Mouse (Mus musculus): ENCODE results near the gene Gprasp1. TPM values are rescaled to one million over a fixed set of nuclear protein-coding genes. Genes with fewer than 3 reads are reported as not detected.
"Not testable (repeated sequence)": the region's sequence is repeated elsewhere in the genome, so short reads cannot be mapped to it uniquely, and the experiment has no call there.

The Gprasp1 gene
- polyA plus RNA-seq (2015; fragmentation: Nextera tagmentation; extraction: Ambion mirVana), result 60.1 and 68.4 TPM in 2 replicates

- 16% methylated on average over 48 of the region's 48 CpGs for WGBS
- peak; percentile 97 for ATAC-seq (ENCODE audit: low FRiP score, low read depth)
- peaks cover 18% of the 10 kb centered on the region; the same call in 1 of the 2 replicates for H3K27me3 ChIP-seq
- H3K4me3 ChIP-seq, result peak within 1 kb of the TSS; percentile 64
- H3K36me3 ChIP-seq, result peaks cover 7% of the 10 kb centered on the region; the same call in 1 of the 2 replicates
- peak within 1 kb of the TSS; percentile 65 for H3K4me2 ChIP-seq (replicated peaks)
- H3K9me3 ChIP-seq, result no peaks in the 10 kb centered on the region
- H3K9ac ChIP-seq, result peak within 1 kb of the TSS; percentile 72
- H3K27ac ChIP-seq, result peak within 1 kb of the TSS; percentile 80
- peaks cover 7% of the 10 kb centered on the region; the same call in 1 of the 2 replicates for H3K4me1 ChIP-seq
These were observed at the start of gene Gprasp1, which contains the start of gene Armcx5 for GRCm38 (mm10) chrX:135742304-135743055. Gene Gprasp1 (plus strand): TSS chrX:135742733. Gene Armcx5 (plus strand): TSS chrX:135742733.

GRCm38 (mm10) chrX:135693633-135694032 lies 48.9 kb upstream of the Gprasp1 start, which contains the start of gene Tcp11x2:
Gene Tcp11x2 (minus strand): TSS chrX:135693790.
- Histone ChIP-seq H3K36me3 (no peaks in the 10 kb centered on the region), H3K4me3 (no peak within 1 kb of the TSS), H3K27me3 (peaks cover 16% of the 10 kb centered on the region; the same call in 1 of the 2 replicates), H3K9me3 (no peaks in the 10 kb centered on the region), H3K27ac (no peak within 1 kb of the TSS), H3K4me2 (replicated peaks) (no peak within 1 kb of the TSS), H3K4me1 (no peaks in the 10 kb centered on the region), H3K9ac (no peak within 1 kb of the TSS)
- 52% methylated on average over 1 of the region's 1 CpGs for WGBS
- ATAC-seq (ENCODE audit: low FRiP score, low read depth), result no peak

GRCm38 (mm10) chrX:135703111-135703510 lies 39.4 kb upstream of the Gprasp1 start:
- peaks cover 8% of the 10 kb centered on the region; the same call in 1 of the 2 replicates for H3K27me3 ChIP-seq
- no peaks in the 10 kb centered on the region for H3K4me1 ChIP-seq
- no peaks in the 10 kb centered on the region for H3K36me3 ChIP-seq
- H3K4me2 ChIP-seq (replicated peaks), result no peak overlapping the region
- 94% methylated on average over 1 of the region's 1 CpGs for WGBS
- no peak overlapping the region for H3K27ac ChIP-seq
- no peak overlapping the region for H3K4me3 ChIP-seq
- H3K9ac ChIP-seq, result no peak overlapping the region
- no peak for ATAC-seq (ENCODE audit: low FRiP score, low read depth)
- H3K9me3 ChIP-seq, result no peaks in the 10 kb centered on the region

GRCm38 (mm10) chrX:135704349-135704748 lies 38.2 kb upstream of the Gprasp1 start:
- Histone ChIP-seq H3K4me3 (no peak overlapping the region), H3K4me2 (replicated peaks) (no peak overlapping the region), H3K36me3 (no peaks in the 10 kb centered on the region), H3K9ac (no peak overlapping the region), H3K27me3 (peaks cover 9% of the 10 kb centered on the region; the same call in 1 of the 2 replicates), H3K4me1 (no peaks in the 10 kb centered on the region), H3K27ac (no peak overlapping the region), H3K9me3 (no peaks in the 10 kb centered on the region)
- WGBS, result 39% methylated on average over 2 of the region's 2 CpGs
- ATAC-seq (ENCODE audit: low FRiP score, low read depth), result no peak

GRCm38 (mm10) chrX:135712845-135713244 lies 29.7 kb upstream of the Gprasp1 start:
- no peak overlapping the region for H3K4me2 ChIP-seq (replicated peaks)
- H3K9ac ChIP-seq, result no peak overlapping the region
- no peak overlapping the region for H3K4me3 ChIP-seq
- no peaks in the 10 kb centered on the region for H3K9me3 ChIP-seq
- no peaks in the 10 kb centered on the region for H3K4me1 ChIP-seq
- no peak for ATAC-seq (ENCODE audit: low FRiP score, low read depth)
- peaks cover 3% of the 10 kb centered on the region; the same call in 1 of the 2 replicates for H3K27me3 ChIP-seq
- H3K27ac ChIP-seq, result no peak overlapping the region
- 89% methylated on average over 2 of the region's 2 CpGs for WGBS
- H3K36me3 ChIP-seq, result no peaks in the 10 kb centered on the region

GRCm38 (mm10) chrX:135725161-135725560 lies 17.4 kb upstream of the Gprasp1 start, which contains the start of gene Tmsb15a:
Gene Tmsb15a (minus strand): TSS chrX:135725261.
- H3K9me3 ChIP-seq, result no peaks in the 10 kb centered on the region
- H3K4me1 ChIP-seq, result no peaks in the 10 kb centered on the region
- ATAC-seq (ENCODE audit: low FRiP score, low read depth), result no peak
- H3K27ac ChIP-seq, result no peak within 1 kb of the TSS
- no peak within 1 kb of the TSS for H3K9ac ChIP-seq
- H3K4me3 ChIP-seq, result no peak within 1 kb of the TSS
- H3K4me2 ChIP-seq (replicated peaks), result no peak within 1 kb of the TSS
- no peaks in the 10 kb centered on the region for H3K36me3 ChIP-seq
- H3K27me3 ChIP-seq, result peaks cover 19% of the 10 kb centered on the region; the same call in 1 of the 2 replicates
- WGBS, result 81% methylated on average over 10 of the region's 10 CpGs

- H3K4me1 ChIP-seq, result peaks cover 7% of the 10 kb centered on the region; the same call in 1 of the 2 replicates
- no peak overlapping the region for H3K4me2 ChIP-seq (replicated peaks)
- WGBS, result 91% methylated on average over 2 of the region's 2 CpGs
- H3K36me3 ChIP-seq, result no peaks in the 10 kb centered on the region
- no peak for ATAC-seq (ENCODE audit: low FRiP score, low read depth)
- H3K27me3 ChIP-seq, result peaks cover 19% of the 10 kb centered on the region; the same call in 1 of the 2 replicates
- H3K9ac ChIP-seq, result no peak overlapping the region
- H3K9me3 ChIP-seq, result no peaks in the 10 kb centered on the region
- no peak overlapping the region for H3K4me3 ChIP-seq
- H3K27ac ChIP-seq, result no peak overlapping the region
These were observed 3.6 kb upstream of the Gprasp1 start for GRCm38 (mm10) chrX:135738730-135739520.

GRCm38 (mm10) chrX:135743056-135743355 lies 473 bp downstream of the Gprasp1 start:
- Histone ChIP-seq H3K4me1 (peaks cover 7% of the 10 kb centered on the region; the same call in 1 of the 2 replicates), H3K9me3 (no peaks in the 10 kb centered on the region), H3K27me3 (peaks cover 16% of the 10 kb centered on the region; the same call in 1 of the 2 replicates), H3K4me2 (replicated peaks) (peak overlapping the region; percentile 65), H3K36me3 (peaks cover 7% of the 10 kb centered on the region; the same call in 1 of the 2 replicates), H3K27ac (no peak overlapping the region), H3K9ac (peak overlapping the region; percentile 72), H3K4me3 (peak overlapping the region; percentile 64)
- 18% methylated on average over 7 of the region's 7 CpGs for WGBS
- ATAC-seq (ENCODE audit: low FRiP score, low read depth), result no peak

GRCm38 (mm10) chrX:135745376-135745775 lies 2.8 kb downstream of the Gprasp1 start:
- not testable (repeated sequence) for H3K4me1 ChIP-seq; H3K36me3 ChIP-seq; H3K27ac ChIP-seq; H3K4me3 ChIP-seq; H3K9ac ChIP-seq; H3K27me3 ChIP-seq; H3K4me2 ChIP-seq (replicated peaks); H3K9me3 ChIP-seq; ATAC-seq (ENCODE audit: low FRiP score, low read depth)
- 90% methylated on average over 3 of the region's 3 CpGs for WGBS

- Histone ChIP-seq H3K4me2 (replicated peaks) (no peak overlapping the region), H3K9ac (no peak overlapping the region), H3K9me3 (no peaks in the 10 kb centered on the region), H3K4me1 (no peaks in the 10 kb centered on the region), H3K27ac (no peak overlapping the region), H3K4me3 (no peak overlapping the region), H3K27me3 (no peaks in the 10 kb centered on the region), H3K36me3 (no peaks in the 10 kb centered on the region)
- ATAC-seq (ENCODE audit: low FRiP score, low read depth), result no peak
- 9% methylated on average over 2 of the region's 2 CpGs for whole genome bisulfite sequencing
These were observed 10.3 kb downstream of the Gprasp1 start for GRCm38 (mm10) chrX:135752832-135753231.

- no peaks in the 10 kb centered on the region for H3K9me3 ChIP-seq
- no peak overlapping the region for H3K4me2 ChIP-seq (replicated peaks)
- H3K27ac ChIP-seq, result no peak overlapping the region
- H3K36me3 ChIP-seq, result peaks cover 5% of the 10 kb centered on the region
- H3K9ac ChIP-seq, result no peak overlapping the region
- no peaks in the 10 kb centered on the region for H3K27me3 ChIP-seq
- H3K4me1 ChIP-seq, result no peaks in the 10 kb centered on the region
- no peak for ATAC-seq (ENCODE audit: low FRiP score, low read depth)
- H3K4me3 ChIP-seq, result no peak overlapping the region
These were observed 19.2 kb downstream of the Gprasp1 start for GRCm38 (mm10) chrX:135761707-135762106.

GRCm38 (mm10) chrX:135768043-135768548 lies 25.6 kb downstream of the Gprasp1 start:
- no peaks in the 10 kb centered on the region for H3K27me3 ChIP-seq
- H3K9ac ChIP-seq, result no peak overlapping the region
- ATAC-seq (ENCODE audit: low FRiP score, low read depth), result no peak
- H3K36me3 ChIP-seq, result no peaks in the 10 kb centered on the region
- H3K9me3 ChIP-seq, result no peaks in the 10 kb centered on the region
- 68% methylated on average over 3 of the region's 3 CpGs for WGBS
- H3K27ac ChIP-seq, result no peak overlapping the region
- H3K4me2 ChIP-seq (replicated peaks), result no peak overlapping the region
- H3K4me1 ChIP-seq, result no peaks in the 10 kb centered on the region
- H3K4me3 ChIP-seq, result no peak overlapping the region
